Mouse (Mus musculus) G1E (cell line): ENCODE data around the gene Arl6ip4.

Experiments used
- CTCF ChIP-seq: IDR thresholded peaks from 2 replicates; pipeline ENCODE4 v1.5.1; 2012; ENCODE audit warnings: low read depth, low read length, inconsistent platforms, mixed read lengths
- GATA1 ChIP-seq: IDR thresholded peaks from 2 replicates; pipeline ENCODE4 v1.6.1; 2012; ENCODE audit warnings: borderline replicate concordance, low read length, inconsistent platforms, mixed read lengths
- GATA2 ChIP-seq: IDR thresholded peaks from 2 replicates; pipeline ENCODE4 v1.6.1; 2012; ENCODE audit warnings: low read depth, low read length, inconsistent platforms, borderline replicate concordance
- POLR2AphosphoS5 ChIP-seq: IDR thresholded peaks from 2 replicates; pipeline ENCODE4 v1.6.1; 2012; ENCODE audit warnings: low read depth, low read length, inconsistent platforms; ENCODE audit not compliant: insufficient replicate concordance
- TAL1 ChIP-seq: conservative IDR thresholded peaks from 2 replicates; pipeline ENCODE4 v1.6.1; 2012; ENCODE audit warnings: low read depth, low read length, inconsistent platforms, mixed read lengths

DNA sequence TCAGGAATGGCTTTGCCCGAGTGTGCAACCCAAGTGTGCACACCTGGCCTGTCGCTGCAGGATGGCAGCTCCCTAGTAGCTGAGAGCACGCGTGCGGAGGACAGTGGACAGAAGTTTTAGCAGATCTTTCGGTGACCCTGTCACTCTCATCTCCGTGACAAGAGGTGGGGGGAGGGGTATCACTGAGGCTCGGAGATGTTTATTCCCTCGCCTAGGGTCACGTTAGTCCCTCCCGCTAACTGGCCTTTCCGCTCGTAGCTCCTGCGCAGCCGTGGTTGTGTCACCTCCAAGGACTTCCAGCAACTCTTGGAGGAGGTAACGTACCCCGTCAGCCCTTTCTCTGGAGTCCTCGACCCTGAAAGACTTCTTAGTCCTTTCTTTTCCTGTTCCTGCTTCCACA is 3.4 kb upstream of the Arl6ip4 start:
- TF ChIP-seq POLR2AphosphoS5 (no peak), CTCF (no peak), TAL1 (no peak), GATA1 (no peak), GATA2 (no peak)
